Mouse (Mus musculus): ENCODE results near the gene Ccnk. TPM values are rescaled to one million over a fixed set of nuclear protein-coding genes. Genes with fewer than 3 reads are reported as not detected.

The Ccnk gene
- total RNA-seq, 2 experiments from 2014 or later: 31.6 to 34.3 TPM

- no peak for DNase-seq (ENCODE audit: low spot score in 2 of 2)
Observed at GRCm38 (mm10) chr12:108242243-108242745, 62.9 kb downstream of the Ccnk start.

- no peak for DNase-seq (ENCODE audit: low spot score in 2 of 2)
Observed at GRCm38 (mm10) chr12:108244778-108245177, 65.4 kb downstream of the Ccnk start.

- no peak for DNase-seq (ENCODE audit: low spot score in 2 of 2)
Observed at GRCm38 (mm10) chr12:108245579-108245978, 66.2 kb downstream of the Ccnk start.

GRCm38 (mm10) chr12:108246759-108247500 lies 67.6 kb downstream of the Ccnk start:
- no peak for DNase-seq (ENCODE audit: low spot score in 2 of 2)

- DNase-seq (ENCODE audit: low spot score in 2 of 2): no peak
Observed at GRCm38 (mm10) chr12:108249019-108249418, 69.6 kb downstream of the Ccnk start.

- DNase-seq (ENCODE audit: low spot score in 2 of 2): no peak
Observed at GRCm38 (mm10) chr12:108249522-108249921, 70.1 kb downstream of the Ccnk start.

GRCm38 (mm10) chr12:108251034-108251792 lies 71.8 kb downstream of the Ccnk start:
- no peak for DNase-seq (ENCODE audit: low spot score in 2 of 2)

- DNase-seq (ENCODE audit: low spot score in 2 of 2): no peak
Observed at GRCm38 (mm10) chr12:108251825-108252542, 72.6 kb downstream of the Ccnk start.

Other genes starting within 250 kb of the Ccnk start
- gene Bcl11b, start 176.0 kb upstream of the Ccnk start, total RNA-seq (2021): 100 to 1,000 TPM; 143 to 144 TPM
- 100 to 1,000 TPM; 155 to 162 TPM for gene Setd3, start 265 bp upstream of the Ccnk start, total RNA-seq (2021)
- gene Ccdc85c, start 95.8 kb downstream of the Ccnk start, total RNA-seq (2021): 10 to 100 TPM; 66.1 to 72.5 TPM
- 1 to 10 TPM; 6.1 to 6.4 TPM for gene Hhipl1, start 126.7 kb downstream of the Ccnk start, total RNA-seq (2021)
- gene Cyp46a1, start 154.8 kb downstream of the Ccnk start, total RNA-seq (2021): 100 to 1,000 TPM; 159 to 175 TPM
- 10 to 100 TPM; 46.1 to 50.2 TPM for gene Eml1, start 191.4 kb downstream of the Ccnk start, total RNA-seq (2021)